Mouse (Mus musculus): ENCODE results near the gene Acmsd.
"Not testable (repeated sequence)": the region's sequence is repeated elsewhere in the genome, so short reads cannot be mapped to it uniquely, and the experiment has no call there.

The Acmsd gene

GRCm38 (mm10) chr1:127729096-127729495 lies at the start of gene Acmsd:
Gene Acmsd, plus strand, starts transcription at chr1:127729413.
- peak; percentile 89 to 90 for DNase-seq

GRCm38 (mm10) chr1:127679498-127680133 lies 49.6 kb upstream of the Acmsd start, which contains the start of gene Tmem163:
Gene Tmem163, minus strand, starts transcription at chr1:127679548.
- peak; percentile 21 to 38 for DNase-seq

- DNase-seq: no peak
Measured at GRCm38 (mm10) chr1:127696533-127696932, 32.7 kb upstream of the Acmsd start.

GRCm38 (mm10) chr1:127702187-127702586 lies 27.0 kb upstream of the Acmsd start:
- DNase-seq: no peak

- DNase-seq: no peak
Measured at GRCm38 (mm10) chr1:127706269-127706668, 22.9 kb upstream of the Acmsd start.

GRCm38 (mm10) chr1:127716441-127716840 lies 12.8 kb upstream of the Acmsd start:
- DNase-seq: no peak

GRCm38 (mm10) chr1:127718290-127718689 lies 10.9 kb upstream of the Acmsd start:
- DNase-seq: no peak

GRCm38 (mm10) chr1:127723596-127723995 lies 5.6 kb upstream of the Acmsd start:
- peak; percentile 43 to 69 for DNase-seq

- DNase-seq: peak in 1 of 2 experiments; percentile 63
Measured at GRCm38 (mm10) chr1:127731086-127731485, 1.9 kb downstream of the Acmsd start.

GRCm38 (mm10) chr1:127732435-127732834 lies 3.2 kb downstream of the Acmsd start:
- peak; percentile 51 to 78 for DNase-seq

GRCm38 (mm10) chr1:127732841-127733240 lies 3.6 kb downstream of the Acmsd start:
- no peak for DNase-seq

- peak in 1 of 2 experiments; percentile 44 for DNase-seq
Measured at GRCm38 (mm10) chr1:127735356-127735755, 6.1 kb downstream of the Acmsd start.

- DNase-seq: no peak
Measured at GRCm38 (mm10) chr1:127750401-127751102, 21.3 kb downstream of the Acmsd start.

- no peak for DNase-seq
Measured at GRCm38 (mm10) chr1:127755806-127756205, 26.6 kb downstream of the Acmsd start.

- DNase-seq: no peak
Measured at GRCm38 (mm10) chr1:127756331-127757163, 27.3 kb downstream of the Acmsd start.

GRCm38 (mm10) chr1:127757164-127757545 lies 27.9 kb downstream of the Acmsd start:
- not testable (repeated sequence) for DNase-seq

GRCm38 (mm10) chr1:127765468-127765867 lies 36.3 kb downstream of the Acmsd start:
- DNase-seq: no peak

GRCm38 (mm10) chr1:127766741-127767140 lies 37.5 kb downstream of the Acmsd start:
- no peak for DNase-seq

GRCm38 (mm10) chr1:127773198-127773802 lies 44.1 kb downstream of the Acmsd start:
- no peak for DNase-seq

- DNase-seq: peak; percentile 99 to 100
Measured at GRCm38 (mm10) chr1:127773803-127774500, 44.7 kb downstream of the Acmsd start, which contains the start of gene Ccnt2. Gene Ccnt2, plus strand, starts transcription at chr1:127774164.

- peak; percentile 65 to 78 for DNase-seq
Measured at GRCm38 (mm10) chr1:127774501-127774880, 45.3 kb downstream of the Acmsd start.

GRCm38 (mm10) chr1:127775206-127775720 lies 46.0 kb downstream of the Acmsd start:
- no peak for DNase-seq

Data from kidney, postnatal 25 days (tissue).